Mouse (Mus musculus) MEL (cell line): Measurements from ENCODE around the gene Sox1. TPM values are rescaled to one million over a fixed set of nuclear protein-coding genes. Genes with fewer than 3 reads are reported as not detected.

Source experiments
- DNase-seq: peaks from one replicate; pipeline ENCODE4 v3.0.0; 2011; ENCODE audit warnings: low read depth, low spot score
- H3K27ac ChIP-seq: 2 replicates; pipeline ENCODE4 v1.5.1; 2012; ENCODE audit warnings: low read depth, mild to moderate bottlenecking, control low read depth, low read length, moderate library complexity; ENCODE audit not compliant: control insufficient read depth
- H3K27me3 ChIP-seq, 2 experiments: fragments of 150-350 bp in 1 of 2; sonication (generic) in 1 of 2; 2 replicates each; pipeline ENCODE4 v1.6.1; 2012; ENCODE audit warnings: low read length in 2 of 2, mild to moderate bottlenecking in 2 of 2, improper control_type of control experiment in 1 of 2, moderate library complexity in 1 of 2; ENCODE audit not compliant: insufficient read depth in 2 of 2, control insufficient read depth in 1 of 2
- H3K36me3 ChIP-seq, 2 experiments: 2 replicates each; pipeline ENCODE4 v1.6.1; 2012 to 2014; ENCODE audit warnings: low read length in 2 of 2, improper control_type of control experiment in 1 of 2, inconsistent platforms in 1 of 2, mild to moderate bottlenecking in 1 of 2; ENCODE audit not compliant: insufficient read depth in 2 of 2, control insufficient read depth in 1 of 2
- H3K4me1 ChIP-seq, 2 experiments: fragments of 150-350 bp in 1 of 2; sonication (generic) in 1 of 2; 2 replicates each; pipeline ENCODE4 v1.6.1; 2012; ENCODE audit warnings: low read length in 2 of 2, improper control_type of control experiment in 1 of 2, mild to moderate bottlenecking in 1 of 2; ENCODE audit not compliant: insufficient read depth in 2 of 2, control insufficient read depth in 1 of 2
- H3K4me3 ChIP-seq, 2 experiments: fragments of 150-350 bp in 1 of 2; sonication (generic) in 1 of 2; 2 replicates each; pipeline ENCODE4 v1.5.1; 2012; ENCODE audit warnings: low read depth in 2 of 2, low read length in 2 of 2, mild to moderate bottlenecking in 2 of 2, moderate library complexity in 2 of 2, control low read depth in 1 of 2, improper control_type of control experiment in 1 of 2; ENCODE audit not compliant: control insufficient read depth in 1 of 2, insufficient read depth in 1 of 2
- H3K79me2 ChIP-seq: 2 replicates; pipeline ENCODE4 v1.6.1; 2012; ENCODE audit warnings: mild to moderate bottlenecking, low read length, moderate library complexity; ENCODE audit not compliant: control insufficient read depth, poor library complexity, insufficient read depth
- H3K9ac ChIP-seq: 2 replicates; pipeline ENCODE4 v1.6.1; 2012; ENCODE audit warnings: low read depth, mild to moderate bottlenecking, control low read depth, low read length, moderate library complexity; ENCODE audit not compliant: control insufficient read depth, poor library complexity, severe bottlenecking
- H3K9me3 ChIP-seq: fragments of 150-350 bp; sonication (generic); replicated peaks from 2 replicates; pipeline ENCODE4 v1.6.1; 2012; ENCODE audit warnings: mild to moderate bottlenecking, low read length, improper control_type of control experiment, moderate library complexity; ENCODE audit not compliant: insufficient read depth
- BHLHE40 ChIP-seq: IDR thresholded peaks from 2 replicates; pipeline ENCODE4 v1.6.1; 2012; ENCODE audit warnings: low read depth, mild to moderate bottlenecking, inconsistent platforms, low read length, improper control_type of control experiment, borderline replicate concordance
- CHD1 ChIP-seq: IDR thresholded peaks from 2 replicates; pipeline ENCODE4 v1.6.1; 2012; ENCODE audit warnings: low read depth, mild to moderate bottlenecking, inconsistent platforms, low read length, improper control_type of control experiment
- CTCF ChIP-seq, 3 experiments: IDR thresholded peaks in 2 of 3; conservative IDR thresholded peaks in 1 of 3; 2 replicates each; pipeline ENCODE4 v1.5.1; 2011 to 2012; ENCODE audit warnings: low read length in 3 of 3, low read depth in 2 of 3, mild to moderate bottlenecking in 2 of 3, improper control_type of control experiment in 1 of 3, inconsistent platforms in 1 of 3, mixed read lengths in 1 of 3, moderate library complexity in 1 of 3; ENCODE audit not compliant: control insufficient read depth in 1 of 3, insufficient read depth in 1 of 3, poor library complexity in 1 of 3, severe bottlenecking in 1 of 3
- ELF1 ChIP-seq: IDR thresholded peaks from 2 replicates; pipeline ENCODE4 v1.6.1; 2014; ENCODE audit warnings: low read depth, mild to moderate bottlenecking, inconsistent platforms, low read length, improper control_type of control experiment, moderate library complexity
- EP300 ChIP-seq, 2 experiments: IDR thresholded peaks; 2 replicates each; pipeline ENCODE4 v1.6.1; 2011; ENCODE audit warnings: improper control_type of control experiment in 2 of 2, low read length in 2 of 2, low read depth in 1 of 2, mild to moderate bottlenecking in 1 of 2
- JUND ChIP-seq: IDR thresholded peaks from 2 replicates; pipeline ENCODE4 v1.6.1; 2011; ENCODE audit warnings: low read depth, mild to moderate bottlenecking, improper control_type of control experiment, low read length
- KAT2A ChIP-seq: conservative IDR thresholded peaks from 2 replicates; pipeline ENCODE4 v1.6.1; 2012; ENCODE audit warnings: low read depth, low read length, improper control_type of control experiment, inconsistent platforms
- MXI1 ChIP-seq: IDR thresholded peaks from 2 replicates; pipeline ENCODE4 v1.6.1; 2011; ENCODE audit warnings: mild to moderate bottlenecking, low read depth, low read length, improper control_type of control experiment
- MYB ChIP-seq: IDR thresholded peaks from 2 replicates; pipeline ENCODE4 v1.6.1; 2011; ENCODE audit warnings: mild to moderate bottlenecking, low read depth, low read length, improper control_type of control experiment
- MYC ChIP-seq: IDR thresholded peaks from 2 replicates; pipeline ENCODE4 v1.6.1; 2011; ENCODE audit warnings: low read depth, mild to moderate bottlenecking, low read length, improper control_type of control experiment, moderate library complexity
- NELFE ChIP-seq: IDR thresholded peaks from 2 replicates; pipeline ENCODE4 v1.6.1; 2011; ENCODE audit warnings: low read depth, low read length, improper control_type of control experiment
- NRF1 ChIP-seq: IDR thresholded peaks from 2 replicates; pipeline ENCODE4 v1.6.1; 2014; ENCODE audit warnings: low read depth, mild to moderate bottlenecking, inconsistent platforms, low read length, improper control_type of control experiment, moderate library complexity; ENCODE audit not compliant: poor library complexity, insufficient read depth, severe bottlenecking
- POLR2A ChIP-seq, 2 experiments: IDR thresholded peaks; 2 replicates each; pipeline ENCODE4 v1.6.1; 2011 to 2012; ENCODE audit warnings: low read length in 2 of 2, mild to moderate bottlenecking in 2 of 2, control low read depth in 1 of 2, improper control_type of control experiment in 1 of 2, low read depth in 1 of 2, moderate library complexity in 1 of 2; ENCODE audit not compliant: control insufficient read depth in 1 of 2, insufficient read depth in 1 of 2, poor library complexity in 1 of 2
- RAD21 ChIP-seq: IDR thresholded peaks from 2 replicates; pipeline ENCODE4 v1.6.1; 2011; ENCODE audit warnings: mild to moderate bottlenecking, low read depth, low read length, improper control_type of control experiment
- RCOR1 ChIP-seq: IDR thresholded peaks from 2 replicates; pipeline ENCODE4 v1.6.1; 2012; ENCODE audit warnings: low read depth, mild to moderate bottlenecking, inconsistent platforms, low read length, improper control_type of control experiment
- SIN3A ChIP-seq: IDR thresholded peaks from 2 replicates; pipeline ENCODE4 v1.6.1; 2012; ENCODE audit warnings: low read length, improper control_type of control experiment, inconsistent platforms
- TBP ChIP-seq: IDR thresholded peaks from 2 replicates; pipeline ENCODE4 v1.8.0; 2011; ENCODE audit warnings: low read depth, low read length, improper control_type of control experiment
- UBTF ChIP-seq: IDR thresholded peaks from 2 replicates; pipeline ENCODE4 v1.6.1; 2012; ENCODE audit warnings: low read depth, mild to moderate bottlenecking, inconsistent platforms, low read length, improper control_type of control experiment, moderate library complexity, borderline replicate concordance; ENCODE audit not compliant: insufficient read depth
- USF1 ChIP-seq: IDR thresholded peaks from 2 replicates; pipeline ENCODE4 v1.6.1; 2014; ENCODE audit warnings: low read depth, mild to moderate bottlenecking, inconsistent platforms, low read length, improper control_type of control experiment, moderate library complexity
- ZC3H11A ChIP-seq: IDR thresholded peaks from 2 replicates; pipeline ENCODE4 v1.6.1; 2012; ENCODE audit warnings: low read depth, mild to moderate bottlenecking, inconsistent platforms, low read length, improper control_type of control experiment
- ZMIZ1 ChIP-seq: IDR thresholded peaks from 2 replicates; pipeline ENCODE4 v1.6.1; 2012; ENCODE audit warnings: low read depth, mild to moderate bottlenecking, inconsistent platforms, low read length, improper control_type of control experiment, moderate library complexity
- ZNF384 ChIP-seq: IDR thresholded peaks from 2 replicates; pipeline ENCODE4 v1.6.1; 2012; ENCODE audit warnings: low read depth, mild to moderate bottlenecking, inconsistent platforms, low read length, improper control_type of control experiment
- polyA plus RNA-seq, 2 experiments: library from polyadenylated mRNA; stranded (reverse) in 1 of 2; unstranded in 1 of 2; fragments of >175 nt in 1 of 2; fragments of >200 nt in 1 of 2; gene quantifications; 2 replicates each; pipeline versions ENCODE4 v1.2.1 to v1.2.4; 2012; ENCODE audit warnings: low replicate concordance in 2 of 2, low read depth in 1 of 2; ENCODE audit not compliant: insufficient read length in 2 of 2, insufficient read depth in 1 of 2, missing spikeins in 1 of 2
- total RNA-seq: library from RNA; depleted of rRNA; stranded (reverse); fragments of 300-350 nt; gene quantifications from 2 replicates; pipeline ENCODE4 v1.2.3, GENCODE M21; 2012

Sox1 gene
- total and polyA plus RNA-seq, 3 experiments = not detected

DNA sequence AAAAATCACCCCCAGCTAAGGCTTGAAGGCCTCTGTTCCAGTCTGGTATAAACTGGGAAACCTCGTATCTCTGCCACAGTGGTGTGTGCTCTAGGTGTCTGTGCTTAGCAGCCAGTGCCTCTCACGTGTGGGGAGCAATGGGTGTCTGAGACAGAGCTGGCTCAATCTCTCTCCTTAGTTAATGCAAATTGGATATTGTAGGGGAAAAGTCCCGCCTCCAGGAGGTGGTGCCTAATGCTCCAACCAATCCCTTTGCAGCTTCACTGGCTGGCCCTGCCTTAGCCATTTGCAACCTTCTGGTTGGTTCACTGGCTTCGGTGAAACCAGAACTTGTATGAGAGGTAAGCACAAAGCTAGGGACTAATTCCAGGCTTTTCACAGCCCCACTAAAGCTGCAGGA lies 43.9 kb downstream of the Sox1 start:
- H3K27ac ChIP-seq = no peak overlapping the region
- H3K36me3 ChIP-seq = no peaks in the 10 kb centered on the region
- H3K9ac ChIP-seq = no peak overlapping the region
- no peak for TF ChIP-seq KAT2A
- no peak for TF ChIP-seq CTCF (IDR thresholded peaks at IDR 0.05 in 2 of 3, conservative IDR thresholded peaks at IDR 0.05 in 1 of 3; ENCODE audit: control insufficient read depth in 1 of 3, insufficient read depth in 1 of 3, low read depth in 2 of 3, low read length in 3 of 3, poor library complexity in 1 of 3, severe bottlenecking in 1 of 3)
- TF ChIP-seq, all 39 proteins: peak for 0
- H3K9me3 ChIP-seq = no peaks in the 10 kb centered on the region
- no peak overlapping the region for H3K4me3 ChIP-seq
- DNase-seq = no peak
- no peaks in the 10 kb centered on the region for H3K27me3 ChIP-seq
- no peaks in the 10 kb centered on the region for H3K4me1 ChIP-seq
- H3K79me2 ChIP-seq = no peaks in the 10 kb centered on the region

DNA sequence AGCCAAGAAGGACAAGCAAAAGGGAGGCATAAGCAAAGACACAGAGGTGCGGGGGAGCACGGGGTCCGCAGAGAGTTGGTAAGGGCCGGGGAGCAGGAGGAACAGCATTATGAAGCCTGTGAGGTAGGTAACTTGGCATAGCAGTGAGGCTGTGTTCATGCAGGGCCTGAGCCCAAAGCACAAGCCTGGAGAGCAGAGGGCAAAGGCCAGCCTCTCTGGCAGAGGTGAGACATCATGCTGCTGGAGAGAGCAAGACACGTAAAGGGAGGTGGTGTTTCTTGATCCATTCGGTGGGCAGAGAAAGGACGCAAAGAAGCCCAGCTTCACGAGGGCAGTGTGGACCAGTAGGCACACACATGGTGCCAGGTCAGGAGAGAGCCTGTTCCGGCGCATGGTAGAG lies 44.8 kb downstream of the Sox1 start:
- DNase-seq = no peak
- H3K4me3 ChIP-seq = no peak overlapping the region
- no peaks in the 10 kb centered on the region for H3K36me3 ChIP-seq
- H3K9ac ChIP-seq = no peak overlapping the region
- H3K27me3 ChIP-seq = no peaks in the 10 kb centered on the region
- H3K9me3 ChIP-seq = no peaks in the 10 kb centered on the region
- no peaks in the 10 kb centered on the region for H3K4me1 ChIP-seq
- TF ChIP-seq ZNF384 (no peak), NRF1 (no peak), RAD21 (no peak), POLR2A (IDR thresholded peaks at IDR 0.05; ENCODE audit: control insufficient read depth in 1 of 2, insufficient read depth in 1 of 2, low read depth in 1 of 2, low read length in 2 of 2, poor library complexity in 1 of 2) (no peak), ZMIZ1 (no peak), MYB (no peak), MYC (no peak), BHLHE40 (no peak), UBTF (no peak), NELFE (no peak), RCOR1 (no peak), MXI1 (no peak), USF1 (no peak), CHD1 (no peak), EP300 (IDR thresholded peaks at IDR 0.05; ENCODE audit: low read depth in 1 of 2, low read length in 2 of 2) (no peak), TBP (no peak), ELF1 (no peak), SIN3A (no peak), ZC3H11A (no peak), JUND (no peak)
- no peaks in the 10 kb centered on the region for H3K79me2 ChIP-seq
- H3K27ac ChIP-seq = no peak overlapping the region
